Mouse (Mus musculus) kidney, adult 10 weeks (tissue): ENCODE data around the gene Tbc1d7. TPM values are rescaled to one million over a fixed set of nuclear protein-coding genes. Genes with fewer than 3 reads are reported as not detected.

ENCODE experiments used
- polyA plus RNA-seq: library from polyadenylated mRNA; stranded (reverse); fragments of 350-450 nt; fragmentation: Illumina TruSeq; extraction: RNeasy Lipid Tissue Mini Kit (QIAGEN cat#74804); gene quantifications from one replicate; pipeline ENCODE4 v1.2.3, GENCODE M21; 2014; ENCODE audit warnings: low read depth, low replicate concordance

Gene Tbc1d7
- 8.0 TPM for polyA plus RNA-seq

DNA sequence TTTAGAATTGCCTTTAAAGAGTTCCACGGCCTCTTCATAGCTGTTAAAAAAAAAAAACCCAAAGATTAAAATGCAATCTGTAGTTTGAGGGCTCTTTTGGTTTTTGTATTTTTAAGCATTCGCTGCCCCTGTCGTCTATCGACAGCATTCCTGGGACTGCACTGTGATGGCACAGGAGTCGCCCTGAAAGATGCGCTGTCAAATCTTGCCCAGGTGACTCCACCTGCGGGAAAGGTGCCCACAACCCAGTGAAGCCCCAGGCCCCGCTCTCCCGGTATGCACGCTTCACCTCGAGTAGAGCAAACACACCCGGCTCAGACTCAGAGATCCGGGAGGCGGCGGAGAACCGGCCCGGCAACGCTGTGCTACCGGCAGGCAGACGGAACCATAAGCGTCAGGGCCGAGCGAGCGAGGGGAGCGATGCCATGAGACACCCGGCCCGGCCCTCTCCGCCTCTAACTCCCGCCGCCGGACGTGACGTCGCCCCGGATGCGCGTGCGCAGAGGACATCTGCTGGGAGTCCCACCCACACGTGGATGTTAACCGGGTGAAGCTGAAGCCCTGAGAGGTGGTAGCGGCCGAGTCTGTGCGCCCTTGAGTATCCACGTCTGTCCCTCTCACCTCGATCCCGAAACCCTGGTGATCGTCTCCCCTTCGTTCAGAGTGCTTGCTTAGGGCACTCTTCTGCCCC, at the start of gene Tbc1d7:
TSS of gene Tbc1d7 (minus strand) at position 482 of the 691 bp plus-strand sequence.

Other genes with a start within 250 kb of the Tbc1d7 start
- 1.5 TPM for gene Gfod1, start 132.7 kb upstream of the Tbc1d7 start, polyA plus RNA-seq
- 11.0 TPM for gene Sirt5, start 194.0 kb upstream of the Tbc1d7 start, polyA plus RNA-seq
- gene Nol7, start 226.9 kb upstream of the Tbc1d7 start, polyA plus RNA-seq: 282 TPM